Mouse (Mus musculus) heart, postnatal 0 days (tissue): Measurements from ENCODE around the gene Vps33b.

Experiments used
- CTCF ChIP-seq: IDR thresholded peaks from 2 replicates; pipeline ENCODE4 v1.5.1; 2016; ENCODE audit warnings: antibody characterized with exemption, control low read depth, low read depth
- EP300 ChIP-seq: IDR thresholded peaks from 2 replicates; pipeline ENCODE4 v1.6.1; 2016; ENCODE audit warnings: antibody characterized with exemption, low read depth

DNA sequence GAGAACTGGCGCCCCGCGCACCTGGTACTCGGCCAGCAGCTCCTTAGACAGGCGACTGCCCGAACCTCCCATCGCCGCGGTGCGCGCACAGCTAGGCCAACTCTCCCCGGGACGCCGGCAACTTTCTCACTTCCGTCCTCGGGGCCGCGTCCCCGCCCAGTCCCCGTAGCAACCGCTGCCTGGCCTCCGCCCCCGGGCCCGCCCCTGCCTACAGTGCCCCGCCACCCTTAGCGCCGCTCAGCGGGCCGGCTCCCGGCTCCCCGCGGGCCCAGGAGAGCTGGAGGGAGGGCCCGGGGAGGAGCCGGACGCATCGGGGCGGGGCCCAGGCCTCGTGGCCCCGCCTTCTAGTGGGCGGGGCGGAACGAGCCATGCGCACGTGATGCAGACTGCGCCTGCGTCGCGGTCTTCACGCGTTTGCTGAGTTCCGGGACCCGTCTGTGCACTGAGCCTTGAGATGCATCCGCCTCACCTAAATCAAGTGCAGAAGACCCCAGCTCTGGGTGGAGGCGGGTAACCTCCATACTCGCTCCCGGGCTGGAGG lies 36.9 kb upstream of the Vps33b start, which contains the start of the genes Cib1 and Gdpgp1:
- TF ChIP-seq EP300 (no peak), CTCF (no peak)
